Mouse (Mus musculus) testis, adult 2 months (tissue): ENCODE measurements around the gene Grhl1.

Experiments used
- CTCF ChIP-seq: fragments of 200-500 bp; IDR thresholded peaks from 2 replicates; pipeline ENCODE4 v1.5.1; 2012; ENCODE audit warnings: low read depth, mild to moderate bottlenecking, inconsistent platforms, low read length, moderate library complexity; ENCODE audit not compliant: control insufficient read depth, insufficient read depth, insufficient replicate concordance
- POLR2A ChIP-seq: fragments of 200-500 bp; IDR thresholded peaks from 2 replicates; pipeline ENCODE4 v1.6.1; 2012; ENCODE audit warnings: low read depth, mild to moderate bottlenecking, inconsistent platforms, low read length, moderate library complexity; ENCODE audit not compliant: control insufficient read depth

GRCm38 (mm10) chr12:24580452-24580851 is 8.4 kb downstream of the Grhl1 start:
- TF ChIP-seq CTCF (no peak), POLR2A (no peak)
